Mouse (Mus musculus) embryonic facial prominence, embryonic 11.5 days (tissue): ENCODE measurements around the gene Chl1. TPM values are rescaled to one million over a fixed set of nuclear protein-coding genes. Genes with fewer than 3 reads are reported as not detected.

Experiments
- ATAC-seq: fragments of 200-750 bp; cut with Nextera tagmentation; replicated peaks from 2 replicates; pipeline ENCODE4 v1.8.0; 2017; ENCODE audit warnings: low read depth; ENCODE audit not compliant: insufficient number of reproducible peaks, low FRiP score, low TSS enrichment
- DNase-seq: peaks from one replicate; pipeline ENCODE4 v3.0.0-alpha.2; 2015; ENCODE audit warnings: low spot score
- H3K27ac ChIP-seq: fragments of 300-500 bp; sonication (generic); replicated peaks from 2 replicates; pipeline ENCODE4 v1.5.1; 2014; ENCODE audit warnings: mild to moderate bottlenecking, low read depth, low read length, control low read depth
- H3K27me3 ChIP-seq: fragments of 300-500 bp; sonication (generic); 2 replicates; pipeline ENCODE4 v1.6.1; 2014; ENCODE audit warnings: mild to moderate bottlenecking, low read length, moderate library complexity, mixed read lengths; ENCODE audit not compliant: control insufficient read depth, insufficient read depth
- H3K36me3 ChIP-seq: fragments of 300-500 bp; sonication (generic); replicated peaks from 2 replicates; pipeline ENCODE4 v1.6.1; 2014; ENCODE audit warnings: low read depth, mild to moderate bottlenecking, low read length, moderate library complexity, mixed read lengths; ENCODE audit not compliant: control insufficient read depth, insufficient read depth
- H3K4me1 ChIP-seq: fragments of 300-500 bp; sonication (generic); 2 replicates; pipeline ENCODE4 v1.6.1; 2014; ENCODE audit warnings: low read length, mixed read lengths; ENCODE audit not compliant: control insufficient read depth, insufficient read depth
- H3K4me2 ChIP-seq: fragments of 300-500 bp; sonication (generic); 2 replicates; pipeline ENCODE4 v1.6.1; 2014; ENCODE audit warnings: low read depth, mild to moderate bottlenecking, control low read depth, low read length, moderate library complexity
- H3K4me3 ChIP-seq: fragments of 300-500 bp; sonication (generic); 2 replicates; pipeline ENCODE4 v1.5.1; 2014; ENCODE audit warnings: low read depth, low read length, control low read depth
- H3K9ac ChIP-seq: fragments of 300-500 bp; sonication (generic); replicated peaks from 2 replicates; pipeline ENCODE4 v1.6.1; 2014; ENCODE audit warnings: mild to moderate bottlenecking, control low read depth, low read length
- H3K9me3 ChIP-seq: fragments of 300-500 bp; sonication (generic); replicated peaks from 2 replicates; pipeline ENCODE4 v1.6.1; 2016; ENCODE audit warnings: mild to moderate bottlenecking, low read length, inconsistent platforms, mixed read lengths; ENCODE audit not compliant: control insufficient read depth
- WGBS: fragments of 180-500 bp; shearing (Covaris S2); extraction: QIAGEN DNeasy Blood & Tissue Kit; methylation state at CpG from one replicate; pipeline ENCODE4 v1.1.7; 2014; 5-methylcytosine and 5-hydroxymethylcytosine counted together
- polyA plus RNA-seq: library from polyadenylated mRNA; unstranded; fragments of >200 nt; fragmentation: Nextera tagmentation; extraction: Ambion mirVana; gene quantifications from 2 replicates; pipeline ENCODE4 v1.2.1, GENCODE M21; 2014

Chl1 gene
- 2.5 and 4.0 TPM in 2 replicates for polyA plus RNA-seq

GRCm38 (mm10) chr6:103510392-103511289, at the start of gene Chl1:
TSS of gene Chl1 (plus strand) at chr6:103510586.
- peak; percentile 29; the same call in 1 of the 2 replicates for ATAC-seq
- Histone ChIP-seq H3K4me3 (peak within 1 kb of the TSS; percentile 32), H3K4me1 (0 out of 2 replicates have a peak, but pooled peaks cover 3% of the 10 kb centered on the region), H3K9ac (no peak within 1 kb of the TSS), H3K27ac (no peak within 1 kb of the TSS), H3K36me3 (no peaks in the 10 kb centered on the region), H3K27me3 (peaks cover 22% of the 10 kb centered on the region), H3K4me2 (peak within 1 kb of the TSS; percentile 63), H3K9me3 (no peaks in the 10 kb centered on the region)
- DNase-seq, result peak; percentile 16
- WGBS, result 4% methylated on average over 25 of the region's 25 CpGs

GRCm38 (mm10) chr6:103465479-103466080, 44.8 kb upstream of the Chl1 start:
- H3K4me2 ChIP-seq, result no peak overlapping the region
- no peaks in the 10 kb centered on the region for H3K36me3 ChIP-seq
- H3K27me3 ChIP-seq, result no peaks in the 10 kb centered on the region
- WGBS, result 76% methylated on average over 5 of the region's 5 CpGs
- H3K4me1 ChIP-seq, result no peaks in the 10 kb centered on the region
- H3K4me3 ChIP-seq, result no peak overlapping the region
- no peak for ATAC-seq
- no peak overlapping the region for H3K27ac ChIP-seq
- H3K9me3 ChIP-seq, result no peaks in the 10 kb centered on the region
- H3K9ac ChIP-seq, result no peak overlapping the region
- DNase-seq, result no peak

GRCm38 (mm10) chr6:103473316-103473715, 37.1 kb upstream of the Chl1 start:
- Histone ChIP-seq H3K4me3 (no peak overlapping the region), H3K4me1 (no peaks in the 10 kb centered on the region), H3K27me3 (no peaks in the 10 kb centered on the region), H3K36me3 (no peaks in the 10 kb centered on the region), H3K9me3 (no peaks in the 10 kb centered on the region), H3K4me2 (no peak overlapping the region), H3K9ac (no peak overlapping the region), H3K27ac (no peak overlapping the region)
- 80% methylated on average over 5 of the region's 5 CpGs for WGBS
- ATAC-seq (no peak), DNase-seq (no peak)

- no peak overlapping the region for H3K4me2 ChIP-seq
- H3K36me3 ChIP-seq, result no peaks in the 10 kb centered on the region
- WGBS, result 43% methylated on average over 1 of the region's 1 CpGs
- no peak overlapping the region for H3K9ac ChIP-seq
- H3K27ac ChIP-seq, result no peak overlapping the region
- no peaks in the 10 kb centered on the region for H3K4me1 ChIP-seq
- no peaks in the 10 kb centered on the region for H3K27me3 ChIP-seq
- ATAC-seq (no peak), DNase-seq (no peak)
- no peaks in the 10 kb centered on the region for H3K9me3 ChIP-seq
- no peak overlapping the region for H3K4me3 ChIP-seq
These were observed 23.2 kb upstream of the Chl1 start for GRCm38 (mm10) chr6:103487199-103487598.

- 77% methylated on average over 4 of the region's 4 CpGs for WGBS
- no peak for ATAC-seq
These were observed 12.0 kb upstream of the Chl1 start for GRCm38 (mm10) chr6:103498404-103498803.

GRCm38 (mm10) chr6:103504065-103504464, 6.3 kb upstream of the Chl1 start:
- H3K4me1 ChIP-seq, result no peaks in the 10 kb centered on the region
- no peak overlapping the region for H3K4me3 ChIP-seq
- H3K36me3 ChIP-seq, result no peaks in the 10 kb centered on the region
- H3K9me3 ChIP-seq, result no peaks in the 10 kb centered on the region
- H3K27ac ChIP-seq, result no peak overlapping the region
- DNase-seq, result no peak
- no peak for ATAC-seq
- H3K9ac ChIP-seq, result no peak overlapping the region
- WGBS, result 55% methylated on average over 3 of the region's 3 CpGs
- no peak overlapping the region for H3K4me2 ChIP-seq
- H3K27me3 ChIP-seq, result no peaks in the 10 kb centered on the region

More at GRCm38 (mm10) chr6:103498404-103498803, 12.0 kb upstream of the Chl1 start:
- no peak overlapping the region for H3K4me2 ChIP-seq
- H3K36me3 ChIP-seq, result no peaks in the 10 kb centered on the region
- no peak overlapping the region for H3K27ac ChIP-seq
- H3K9me3 ChIP-seq, result no peaks in the 10 kb centered on the region
- H3K27me3 ChIP-seq, result no peaks in the 10 kb centered on the region
- no peaks in the 10 kb centered on the region for H3K4me1 ChIP-seq
- DNase-seq, result no peak
- H3K4me3 ChIP-seq, result no peak overlapping the region
- H3K9ac ChIP-seq, result no peak overlapping the region

GRCm38 (mm10) chr6:103507751-103508575, 2.4 kb upstream of the Chl1 start:
- no peaks in the 10 kb centered on the region for H3K9me3 ChIP-seq
- peaks cover 19% of the 10 kb centered on the region for H3K27me3 ChIP-seq
- H3K4me3 ChIP-seq, result no peak overlapping the region
- no peak overlapping the region for H3K4me2 ChIP-seq
- 74% methylated on average over 3 of the region's 3 CpGs for WGBS
- H3K9ac ChIP-seq, result no peak overlapping the region
- no peak for ATAC-seq
- no peaks in the 10 kb centered on the region for H3K36me3 ChIP-seq
- no peak for DNase-seq
- no peak overlapping the region for H3K27ac ChIP-seq
- H3K4me1 ChIP-seq, result 0 out of 2 replicates have a peak, but pooled peaks cover 3% of the 10 kb centered on the region
